Mouse (Mus musculus): ENCODE data around the gene Tnfsfm13.

Gene Tnfsfm13

DNA sequence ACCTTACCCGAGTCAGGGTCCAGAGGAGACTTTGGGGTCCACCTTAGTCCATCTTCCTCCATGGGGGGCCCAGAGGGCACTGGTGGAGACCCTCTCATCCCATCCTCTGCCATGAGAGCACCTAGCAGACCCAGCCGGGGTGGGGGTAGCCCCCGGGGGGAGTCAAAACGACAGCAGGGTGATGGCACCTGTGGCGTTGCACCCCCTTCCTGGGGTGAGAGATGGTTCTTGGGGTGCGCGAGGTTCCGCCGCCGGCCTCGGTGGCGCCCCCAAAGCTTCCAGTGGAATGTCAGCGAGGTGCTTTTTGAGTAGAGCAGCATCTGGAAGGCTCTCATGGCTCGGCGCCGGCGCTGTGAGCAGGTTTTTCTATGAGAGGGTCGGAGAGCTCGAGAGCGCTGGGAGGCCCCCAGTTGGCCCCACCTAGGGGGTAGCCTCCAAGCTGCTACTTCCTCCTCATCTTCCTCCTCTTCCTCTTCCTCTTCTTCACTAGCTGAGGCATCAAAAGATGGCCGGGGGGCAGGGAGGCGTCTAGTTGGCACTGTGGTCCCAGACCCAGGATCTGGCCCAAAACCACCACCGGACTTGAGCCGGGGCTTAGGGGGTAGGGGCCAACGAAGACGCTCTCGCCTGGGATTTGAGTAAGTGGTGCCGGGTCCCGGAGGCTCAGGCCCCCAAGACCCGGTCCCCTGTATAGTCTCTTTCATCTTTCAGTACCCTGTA, 15.6 kb downstream of the Tnfsfm13 start:
- DNase-seq: no peak

DNA sequence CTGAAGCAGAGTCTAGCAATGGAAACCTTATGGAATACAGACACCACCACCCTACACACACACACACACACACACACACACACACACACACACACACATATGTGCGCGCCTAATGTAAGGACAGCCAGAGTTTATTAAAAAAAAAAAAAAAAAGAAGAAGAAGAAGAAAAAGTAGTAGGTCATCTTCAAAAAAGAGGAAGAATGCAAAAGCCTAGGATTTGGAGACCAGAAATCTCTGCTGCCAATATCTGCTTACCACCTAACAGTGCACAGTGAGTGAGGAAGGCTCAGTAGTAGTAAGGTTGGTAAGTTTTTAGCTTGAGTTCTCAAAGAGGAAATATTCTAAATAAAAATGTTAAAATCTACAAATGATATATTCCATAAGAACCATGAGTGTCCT, 16.8 kb downstream of the Tnfsfm13 start:
- DNase-seq: no peak

DNA sequence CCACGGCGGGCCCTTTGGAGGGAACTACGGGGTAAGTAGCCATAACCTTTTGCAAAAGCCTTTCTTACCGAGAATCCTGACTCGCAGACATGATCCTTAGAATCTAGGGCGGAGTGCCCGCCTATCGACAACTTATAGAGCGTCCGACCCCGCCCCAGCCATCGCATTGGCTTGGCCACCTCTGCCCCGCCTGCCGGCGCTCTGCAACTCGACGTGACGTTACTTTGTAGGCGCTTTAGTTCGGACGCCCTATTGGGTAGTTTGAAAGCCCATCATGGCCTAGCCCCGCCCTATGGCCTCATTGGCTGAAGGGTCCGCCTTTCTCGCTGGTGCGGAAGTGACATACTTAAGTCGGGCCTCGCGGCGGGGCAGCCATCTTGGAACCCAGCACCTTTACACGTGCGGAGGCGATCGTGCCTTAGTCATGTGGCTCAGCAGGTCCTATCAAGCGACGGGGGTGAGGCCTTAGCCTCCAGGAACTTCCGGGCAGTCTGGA, 23.6 kb downstream of the Tnfsfm13 start, which contains the start of gene Eif4a1:
Gene Eif4a1 (minus strand): TSS at position 213 of the 496 bp plus-strand sequence.
- DNase-seq: peak; percentile 100

DNA sequence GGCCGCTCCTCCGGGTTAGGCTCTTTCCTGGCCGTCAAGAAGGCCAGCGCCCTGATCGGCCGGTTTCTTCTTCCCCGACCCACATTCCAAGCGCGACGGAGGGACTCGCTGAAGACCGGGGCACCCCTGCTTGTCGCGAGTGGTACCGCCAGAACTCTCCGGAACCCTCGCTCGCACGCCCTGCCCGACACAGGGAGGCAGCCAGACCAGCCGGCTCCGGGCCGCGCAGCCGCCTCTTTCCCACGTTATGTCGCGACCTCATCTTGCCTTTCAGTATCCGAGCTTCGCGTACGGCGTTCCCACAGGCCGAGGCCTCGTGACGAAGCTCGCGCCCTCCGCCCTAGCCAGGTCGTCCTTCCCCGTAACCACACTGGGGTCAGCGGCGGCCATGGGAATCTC, 24.2 kb downstream of the Tnfsfm13 start:
- DNase-seq: no peak

DNA sequence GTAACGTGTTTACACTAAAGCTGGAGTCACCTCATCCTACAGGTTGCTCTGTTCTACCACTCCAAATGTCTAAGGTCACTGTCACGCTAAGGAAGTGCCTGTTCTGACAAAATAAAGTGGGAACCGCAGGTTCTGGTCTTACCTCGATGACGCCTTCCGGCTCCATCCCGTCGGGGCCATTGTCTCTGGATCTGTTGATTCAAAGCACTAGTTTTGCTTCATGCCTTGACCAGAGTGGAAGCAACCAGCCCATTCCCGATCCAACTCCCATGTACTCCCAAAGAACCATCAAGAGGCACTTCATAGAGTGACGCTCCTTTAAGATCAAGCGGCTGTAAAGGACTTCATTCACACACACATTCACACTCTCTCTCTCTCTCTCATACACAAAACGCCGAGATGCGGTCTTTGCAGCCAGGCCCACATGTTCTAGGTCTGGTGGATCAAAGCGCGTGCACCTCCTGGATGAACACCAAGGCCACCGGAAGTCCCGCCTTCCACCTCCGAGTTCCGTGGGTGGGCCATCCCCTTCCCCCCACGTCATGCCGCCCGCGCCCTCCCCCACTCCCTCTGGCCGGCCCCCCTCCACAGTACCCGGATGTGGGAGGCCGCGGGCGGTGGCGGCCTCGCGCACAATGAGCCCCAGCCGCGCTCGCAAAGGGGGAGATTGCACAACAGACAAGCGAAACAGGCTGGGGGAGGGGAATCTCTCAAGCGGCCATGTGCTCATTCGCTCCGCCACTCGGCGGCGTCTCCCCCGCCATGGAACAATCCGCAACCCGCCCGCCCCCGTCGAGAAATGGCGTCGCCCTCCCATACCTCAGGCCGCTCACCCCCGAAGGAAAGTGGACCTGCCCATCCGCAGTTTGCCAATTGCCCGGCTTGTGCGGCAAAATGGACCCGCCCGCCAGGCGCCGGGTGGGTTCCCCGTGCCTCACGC, 24.8 kb downstream of the Tnfsfm13 start:
- DNase-seq: peak; percentile 94 to 95

DNA sequence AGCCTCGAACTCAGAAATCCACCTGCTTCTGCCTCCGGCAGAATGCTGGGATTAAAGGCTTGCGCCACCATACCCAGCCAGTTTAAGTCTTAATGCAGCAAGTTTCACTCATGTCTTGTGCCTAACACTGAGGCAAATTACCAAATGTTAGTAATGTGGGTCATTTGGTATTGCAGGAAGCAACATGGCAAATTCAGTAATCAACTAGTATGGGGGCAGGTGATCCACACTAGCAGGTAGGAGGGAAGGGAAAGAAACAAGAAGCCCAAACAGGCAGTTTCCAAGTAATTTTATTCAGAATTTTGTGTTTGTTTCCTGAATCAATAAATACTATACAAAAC, 29.3 kb downstream of the Tnfsfm13 start:
- DNase-seq: no peak

DNA sequence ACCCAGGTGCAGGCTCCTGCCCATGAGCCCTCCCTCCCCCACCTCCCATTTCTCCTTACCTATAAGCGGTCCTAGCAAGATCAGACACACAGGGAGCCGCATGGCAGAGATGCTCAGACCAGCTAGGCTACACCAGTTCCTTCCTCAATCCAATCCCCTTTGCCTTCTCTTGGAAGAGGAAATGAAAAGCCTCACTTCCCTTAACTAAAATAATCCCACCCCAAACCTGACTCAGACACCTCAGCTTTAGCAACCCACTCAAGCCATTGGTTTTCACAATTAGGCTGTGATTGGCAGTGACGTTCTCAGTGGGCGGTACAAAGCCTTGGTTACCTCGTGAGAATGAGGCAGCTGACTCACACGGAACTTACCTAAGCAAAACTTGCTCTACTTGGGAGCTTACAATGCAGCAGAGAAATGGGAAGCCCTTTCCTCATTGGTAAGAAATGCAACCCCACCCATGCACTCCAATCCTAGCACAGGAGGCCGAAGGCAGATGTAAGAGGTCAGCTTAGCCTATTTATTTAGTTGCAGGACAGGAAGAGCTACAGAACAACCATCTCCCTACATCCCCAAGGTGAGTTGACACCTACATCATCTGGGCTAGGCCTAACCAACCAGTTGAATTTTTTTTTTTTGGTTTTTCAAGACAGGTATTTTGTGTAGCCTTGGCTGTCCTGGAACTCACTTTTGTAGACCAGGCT, 29.8 kb downstream of the Tnfsfm13 start, which contains the start of gene Cd68:
Gene Cd68 (minus strand): TSS at position 193 of the 704 bp plus-strand sequence.
- peak; percentile 81 for DNase-seq

DNA sequence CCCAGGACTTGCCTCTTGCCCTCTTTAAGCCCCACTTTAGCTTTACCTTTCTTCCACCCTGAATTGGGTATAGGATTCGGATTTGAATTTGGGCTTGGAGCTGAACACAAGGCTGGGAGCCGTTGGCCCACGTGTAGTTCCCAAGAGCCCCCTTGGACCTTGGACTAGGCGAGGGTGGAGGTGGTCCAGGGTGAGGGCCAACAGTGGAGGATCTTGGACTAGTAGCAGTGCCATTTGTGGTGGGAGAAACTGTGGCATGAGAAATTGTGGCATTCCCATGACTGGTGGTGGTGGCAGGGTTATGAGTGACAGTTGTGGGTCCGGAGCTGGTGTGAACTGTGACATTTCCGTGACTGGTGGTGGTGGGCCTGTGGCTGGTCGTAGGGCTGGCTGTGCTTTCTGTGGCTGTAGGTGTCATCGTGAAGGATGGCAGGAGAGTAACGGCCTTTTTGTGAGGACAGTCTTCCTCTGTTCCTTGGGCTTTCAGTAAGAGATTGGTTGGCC, 30.4 kb downstream of the Tnfsfm13 start:
- DNase-seq: no peak

DNA sequence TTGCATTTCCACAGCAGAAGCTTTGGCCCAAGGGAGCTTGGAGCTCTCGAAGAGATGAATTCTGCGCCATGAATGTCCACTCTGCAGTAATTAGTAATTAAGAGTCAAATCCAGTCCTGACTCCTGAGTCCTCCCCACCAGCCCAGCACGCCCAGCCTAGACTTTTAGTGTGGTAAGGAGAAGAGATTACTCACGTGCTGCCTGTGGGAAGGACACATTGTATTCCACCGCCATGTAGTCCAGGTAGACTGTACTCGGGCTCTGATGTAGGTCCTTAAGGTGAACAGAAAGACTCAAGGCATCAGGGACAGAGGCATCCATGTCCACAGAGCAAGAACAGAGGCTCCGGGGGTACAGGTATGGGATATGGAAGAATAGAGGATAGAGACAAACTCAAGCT, 31.1 kb downstream of the Tnfsfm13 start:
- DNase-seq: no peak

DNA sequence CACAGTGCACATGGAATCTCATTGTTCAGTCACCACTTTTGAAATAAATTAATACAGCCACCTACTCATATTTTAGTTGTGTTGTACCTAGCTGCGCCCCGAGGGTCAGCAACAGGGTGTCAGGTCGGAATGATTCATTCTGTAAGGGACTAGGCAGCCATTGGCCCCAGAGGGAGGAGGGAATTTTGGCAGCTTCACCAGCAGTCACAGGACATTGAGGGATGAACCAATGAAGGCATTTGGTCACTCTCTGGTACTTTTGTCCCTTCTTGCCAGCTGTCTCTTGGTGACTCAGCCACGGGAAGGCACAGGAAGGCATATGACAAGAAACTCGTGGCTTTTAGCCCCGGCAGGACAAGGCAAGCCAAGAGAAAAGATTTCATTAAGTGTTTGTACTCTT, 32.1 kb downstream of the Tnfsfm13 start:
- DNase-seq: no peak

DNA sequence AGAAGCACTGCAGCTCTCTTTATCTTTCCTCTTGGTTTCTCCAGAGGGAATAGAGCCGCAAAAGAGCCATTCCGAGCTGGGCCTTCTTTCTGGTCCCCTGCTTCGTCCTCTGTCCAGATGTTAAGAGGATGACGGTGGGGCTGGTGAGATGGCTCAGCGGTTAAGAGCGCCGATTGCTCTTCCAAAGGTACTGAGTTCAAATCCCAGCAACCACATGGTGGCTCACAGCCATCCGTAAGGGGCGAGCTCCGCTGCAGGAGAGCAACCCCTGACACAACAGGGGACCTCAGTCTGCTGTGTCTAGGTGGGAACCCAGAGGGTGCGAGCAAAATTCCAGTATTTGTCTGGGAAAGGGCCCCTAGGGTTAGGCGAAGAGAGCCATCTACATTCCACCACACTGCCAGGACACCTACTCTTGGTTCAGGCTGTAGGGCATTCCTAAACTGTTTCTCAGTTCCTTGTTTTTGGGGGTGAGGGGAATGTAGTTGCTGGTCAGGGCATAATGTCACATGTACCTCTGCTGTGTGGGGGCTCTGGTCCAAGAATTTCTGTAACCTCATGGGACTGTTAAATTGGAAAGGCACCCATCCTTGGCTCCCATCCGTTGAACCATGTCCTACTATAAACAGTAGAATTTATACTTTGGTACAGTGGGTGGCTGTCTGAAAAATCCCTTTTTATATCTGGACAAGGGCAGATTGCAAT, 32.8 kb downstream of the Tnfsfm13 start:
- no peak for DNase-seq

DNA sequence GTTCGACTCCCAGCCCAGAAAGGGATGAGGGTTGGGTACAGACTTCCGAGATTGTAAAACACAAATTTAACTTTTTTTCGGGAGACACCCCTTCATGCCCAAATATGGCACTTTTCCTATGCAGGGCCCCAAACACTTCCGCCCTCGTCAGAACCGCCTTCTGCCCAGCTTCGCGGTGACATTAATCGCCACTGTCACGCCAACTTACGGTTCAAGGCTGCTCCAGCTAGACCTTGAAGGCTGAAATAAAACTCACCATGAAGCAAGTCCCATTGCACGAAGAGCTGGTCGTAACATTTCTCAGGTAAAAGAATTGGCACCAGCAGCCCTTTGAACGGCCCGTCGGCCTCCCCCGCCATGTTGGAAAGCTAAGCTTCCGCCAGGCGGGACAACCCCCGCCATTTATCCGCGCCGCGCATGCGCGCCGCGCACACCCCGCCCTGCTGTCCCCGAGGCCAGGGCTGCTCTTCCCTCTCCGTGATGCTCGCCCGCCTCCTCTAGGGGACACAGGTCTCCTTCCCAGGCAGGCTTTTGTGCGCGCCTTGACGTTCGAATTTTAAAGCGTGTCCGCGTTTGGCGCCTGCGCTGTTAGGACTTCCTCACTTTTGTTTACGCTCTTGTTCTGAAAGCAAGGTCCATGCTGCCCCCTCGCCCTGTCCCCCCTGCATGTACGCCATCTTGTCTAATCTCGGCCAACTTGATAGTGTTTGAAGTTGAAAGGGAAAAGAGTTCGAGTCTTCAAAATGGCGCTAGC, 33.5 kb downstream of the Tnfsfm13 start, which contains the start of gene Mpdu1:
Gene Mpdu1 (minus strand): TSS at position 430 of the 754 bp plus-strand sequence.
- DNase-seq: peak; percentile 95 to 97

DNA sequence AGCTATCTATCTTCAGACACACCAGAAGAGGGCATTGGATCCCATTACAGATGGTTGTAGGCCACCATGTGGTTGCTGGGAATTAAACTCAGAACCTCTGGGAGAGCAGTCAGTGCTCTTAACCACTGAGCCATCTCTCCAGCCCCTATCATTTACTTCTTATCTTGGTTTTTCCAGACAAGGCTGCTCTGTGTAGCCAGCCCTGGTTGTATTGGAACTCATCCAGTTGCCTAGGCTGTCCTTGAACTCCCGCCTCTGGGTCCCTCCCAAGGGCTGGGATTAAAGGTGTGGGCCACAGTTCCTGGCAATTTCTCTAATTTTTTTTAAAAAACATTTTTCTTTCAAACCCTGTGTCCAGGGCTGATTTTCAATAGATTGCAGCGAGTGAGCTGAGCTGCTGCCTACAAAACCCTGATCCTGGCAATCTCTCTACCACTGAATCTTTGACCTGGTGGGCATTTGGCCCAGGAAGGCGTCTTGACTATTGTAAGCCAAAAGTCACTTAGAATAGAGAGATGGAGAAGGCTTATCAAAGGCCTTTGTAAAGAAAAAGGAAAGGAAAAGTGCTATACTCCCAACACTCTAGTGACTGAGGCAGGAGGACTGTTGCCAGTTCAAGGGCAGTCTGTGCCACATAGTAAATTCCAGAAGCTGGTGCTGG, 34.5 kb downstream of the Tnfsfm13 start:
- no peak for DNase-seq

DNA sequence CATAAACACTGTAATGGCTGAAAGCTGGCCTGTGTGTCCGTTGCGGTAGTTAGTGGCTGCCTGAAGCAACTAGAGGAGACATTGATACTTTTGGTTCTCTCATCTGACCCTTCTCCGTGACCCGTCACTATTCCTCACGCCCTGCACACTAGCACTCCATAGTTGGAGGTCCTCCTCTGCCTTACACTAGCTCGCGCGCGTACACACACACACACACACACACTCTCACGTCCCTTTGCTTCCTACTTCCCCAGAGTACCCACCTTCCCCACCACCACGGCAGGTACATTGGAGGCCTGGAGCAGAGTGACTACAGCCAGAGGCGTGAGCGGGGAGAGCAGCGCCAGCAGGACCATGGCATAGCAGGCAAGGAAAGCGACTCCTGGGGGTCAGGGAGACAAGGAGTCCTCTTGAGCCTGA, 38.4 kb downstream of the Tnfsfm13 start:
- no peak for DNase-seq

DNA sequence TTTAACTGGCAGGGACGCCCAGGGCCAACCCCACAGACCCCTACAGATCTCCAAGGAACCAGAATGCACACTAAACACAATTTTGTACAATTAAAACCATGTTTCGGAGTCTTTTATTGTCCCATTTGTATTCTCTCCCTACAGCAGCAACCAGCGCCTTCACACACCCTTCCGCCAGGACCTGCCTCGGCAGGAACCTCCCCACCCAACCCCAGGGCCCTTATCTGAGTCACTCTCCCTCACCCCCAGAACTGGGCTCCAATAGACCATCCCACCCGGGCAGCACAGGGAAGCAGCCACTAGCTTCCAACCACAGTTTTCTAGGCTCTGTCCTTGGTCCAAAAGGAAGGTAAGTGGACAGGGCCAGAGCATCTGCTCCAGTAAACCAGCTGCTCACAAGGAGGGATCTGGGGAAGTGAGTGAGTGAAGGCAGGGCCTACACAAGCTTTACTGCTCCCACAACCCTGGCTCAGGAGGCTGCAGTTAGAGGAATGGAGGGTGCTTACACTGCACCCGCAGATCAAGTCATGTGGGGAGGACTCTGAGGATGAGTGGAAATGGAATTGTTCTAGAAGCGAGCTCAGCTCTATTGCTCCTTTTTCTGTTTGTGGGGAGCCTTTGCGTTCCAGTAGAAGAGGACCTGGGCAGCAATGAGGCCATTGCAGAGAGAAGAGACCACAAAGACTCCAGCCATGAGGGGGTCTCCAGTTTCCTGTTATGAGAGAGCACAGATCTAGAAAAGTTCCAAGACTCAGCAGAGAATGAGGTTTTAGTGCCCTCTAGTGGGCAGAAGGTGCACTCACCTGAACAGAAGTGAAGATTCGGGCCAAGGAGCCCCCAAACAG, 39.1 kb downstream of the Tnfsfm13 start:
- DNase-seq: peak in 1 of 2 experiments; percentile 39

DNA sequence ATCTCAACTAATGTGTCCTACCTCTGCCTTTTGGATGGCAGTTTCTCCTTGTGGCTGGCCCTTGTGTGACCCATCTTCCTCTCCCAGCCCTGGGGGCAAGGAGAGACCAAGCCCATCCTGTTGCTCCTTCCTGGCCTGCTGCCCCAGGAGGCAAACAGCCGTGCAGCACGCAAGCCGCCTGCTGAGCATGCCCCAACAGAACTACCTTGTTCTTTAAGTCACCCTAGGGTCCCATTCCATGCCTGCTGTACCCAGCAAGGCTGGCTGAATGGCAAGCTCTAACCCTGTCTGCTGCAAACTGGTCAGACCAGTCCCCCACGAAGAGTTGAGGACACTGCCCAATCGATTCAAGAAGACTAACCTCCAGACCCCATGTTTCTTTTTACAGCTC, 39.8 kb downstream of the Tnfsfm13 start:
- no peak for DNase-seq

DNA sequence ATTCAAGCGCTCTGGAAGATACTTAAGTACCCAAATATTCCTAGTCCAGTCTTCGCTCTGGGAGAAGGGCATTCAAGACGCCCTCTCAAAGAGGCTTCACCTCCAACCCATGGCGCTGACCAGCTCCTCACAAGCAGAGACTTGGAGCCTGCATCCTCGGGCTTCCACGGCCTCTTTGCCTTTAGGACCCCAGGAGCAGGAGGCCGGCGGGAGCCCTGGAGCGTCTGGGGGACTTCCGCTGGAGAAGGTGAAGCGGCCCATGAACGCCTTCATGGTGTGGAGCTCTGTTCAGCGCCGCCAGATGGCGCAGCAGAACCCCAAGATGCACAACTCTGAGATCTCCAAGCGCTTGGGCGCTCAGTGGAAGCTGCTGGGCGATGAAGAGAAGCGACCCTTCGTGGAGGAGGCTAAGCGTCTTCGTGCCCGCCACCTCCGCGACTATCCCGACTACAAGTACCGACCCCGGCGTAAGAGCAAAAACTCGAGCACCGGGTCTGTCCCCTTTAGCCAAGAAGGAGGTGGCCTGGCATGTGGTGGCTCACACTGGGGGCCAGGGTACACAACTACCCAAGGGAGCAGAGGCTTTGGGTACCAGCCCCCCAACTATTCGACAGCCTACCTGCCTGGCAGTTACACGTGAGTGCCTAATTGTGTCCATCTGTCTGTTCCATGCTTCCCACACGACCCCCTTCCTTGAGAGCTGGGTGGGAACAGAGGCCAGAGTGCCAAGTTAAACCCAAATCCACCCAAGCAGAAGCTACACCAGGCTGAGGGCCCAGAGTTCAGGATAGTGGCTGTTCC, 40.4 kb downstream of the Tnfsfm13 start, which contains the start of gene Sox15:
Gene Sox15 (plus strand): TSS at position 51 of the 801 bp plus-strand sequence.
- peak; percentile 49 to 60 for DNase-seq

DNA sequence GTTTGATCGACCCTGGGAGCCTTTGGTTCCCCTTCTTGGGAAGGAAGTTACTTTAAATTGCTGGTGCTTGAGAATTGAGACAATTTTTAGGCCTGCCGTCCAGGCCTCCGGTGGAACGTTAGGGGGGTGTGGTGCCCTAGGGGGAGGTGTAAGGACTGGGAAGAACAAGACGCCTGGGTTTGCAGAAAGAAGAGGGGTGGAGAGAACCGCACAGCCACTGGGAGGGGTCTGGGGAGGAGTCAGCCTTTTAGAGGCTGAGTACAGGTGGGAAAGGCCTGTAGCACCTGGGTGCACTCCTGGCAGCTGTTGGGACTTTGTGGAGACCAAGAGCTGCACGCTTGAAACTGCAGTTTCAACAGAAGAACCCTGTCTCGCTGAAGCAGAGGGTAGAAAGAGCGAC, 41.1 kb downstream of the Tnfsfm13 start:
- DNase-seq: peak; percentile 26 to 52

DNA sequence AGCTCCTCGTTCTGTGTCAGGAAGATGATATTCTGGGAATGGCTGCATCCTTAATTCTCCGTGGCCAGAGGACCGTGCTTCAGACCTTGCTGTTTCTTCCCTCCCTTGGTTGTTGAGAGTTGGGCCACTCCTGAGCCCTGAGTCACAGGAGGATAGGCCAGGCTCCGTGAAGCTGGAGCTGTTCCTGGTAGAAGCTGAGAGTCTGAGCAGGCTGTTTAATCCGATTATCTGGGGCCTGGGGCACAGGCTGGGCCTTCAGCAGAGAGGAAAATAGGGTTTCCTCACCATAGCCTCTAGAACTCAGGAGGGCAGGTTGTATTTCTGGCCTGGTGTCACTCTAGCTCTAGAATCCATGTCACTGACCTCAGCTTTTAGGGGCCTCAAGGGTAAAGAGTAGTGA, 42.5 kb downstream of the Tnfsfm13 start:
- DNase-seq: no peak

Measured in lung, adult 18-20 months (tissue).